In genomic region chr12:17366981-17367380, GRCm38 (mm10) we compare ENCODE assay signal across 9 mouse cellular contexts. TPM values are rescaled to one million over a fixed set of nuclear protein-coding genes. Genes with fewer than 3 reads are reported as not detected.
DNase-seq lines count a peak whose midpoint lies in the region; ATAC-seq lines count a peak whose summit lies in the region.
"Had no signal": no experiment of that assay in that cellular context is flagged by ENCODE, and none has a peak within 500 bp of the region (broad histone marks: within the 10 kb centered on the region; RNA-seq: fewer than 3 reads in every experiment).

No protein-coding gene starts in this region.

- H3K9me3 ChIP-seq in neural tube, embryonic 11.5 days (ENCODE audit: control insufficient read depth, low read length), result no peaks in the 10 kb centered on the region
- no peaks in the 10 kb centered on the region for H3K9me3 ChIP-seq in midbrain, embryonic 11.5 days (ENCODE audit: control insufficient read depth, low read length)

- WGBS in neural tube, embryonic 11.5 days, result 74% methylated on average over 5 of the region's 5 CpGs
- WGBS in midbrain, embryonic 11.5 days, result 76% methylated on average over 5 of the region's 5 CpGs

- DNase-seq in neural tube, embryonic 11.5 days (ENCODE audit: low spot score), result peak; percentile 64
- no peak for DNase-seq in neural tube, embryonic 10.5 days (ENCODE audit: extremely low spot score, low spot score)
- DNase-seq in embryo, embryonic 10.5 days (ENCODE audit: low spot score), result peak; percentile 54
- DNase-seq in heart, adult 11 months, result peak; percentile 93
- peak; percentile 67 for DNase-seq in kidney, adult 11 months
- DNase-seq in left cerebral cortex, postnatal 25 days (ENCODE audit: low spot score in 2 of 2), result peak; percentile 53 to 56
- peak; percentile 84 for DNase-seq in midbrain, embryonic 11.5 days (ENCODE audit: low spot score, missing footprints)
- DNase-seq in spleen, postnatal 36 days (ENCODE audit: low spot score in 2 of 2), result peak; percentile 29 to 31

- no peak overlapping the region for H3K27ac ChIP-seq in neural tube, embryonic 11.5 days (ENCODE audit: low read depth, low read length)
- no peak overlapping the region for H3K27ac ChIP-seq in midbrain, embryonic 11.5 days (ENCODE audit: low read depth, low read length)

- H3K36me3 ChIP-seq in neural tube, embryonic 11.5 days (ENCODE audit: control insufficient read depth, insufficient read depth, low read length), result peaks cover 24% of the 10 kb centered on the region
- H3K36me3 ChIP-seq in midbrain, embryonic 11.5 days (ENCODE audit: control insufficient read depth, insufficient read depth, low read length), result peaks cover 19% of the 10 kb centered on the region

- no peak overlapping the region for H3K9ac ChIP-seq in neural tube, embryonic 11.5 days (ENCODE audit: low read length)
- H3K9ac ChIP-seq in midbrain, embryonic 11.5 days (ENCODE audit: low read length), result no peak overlapping the region

- ATAC-seq in neural tube, embryonic 11.5 days (ENCODE audit: insufficient read depth, low FRiP score, low TSS enrichment), result 0 out of 2 replicates have a peak, but pooled peaks have one; percentile 60
- peak; percentile 30; the same call in 1 of the 2 replicates for ATAC-seq in midbrain, embryonic 11.5 days (ENCODE audit: low FRiP score)

- intact Hi-C loops in left cerebral cortex, postnatal 25 days (cut with DNase I), result loop anchor here (2.0 kb wide), 2 partner anchors 178 to 442 kb away; partner anchors contain the start of gene Odc1

- no peak overlapping the region for H3K4me2 ChIP-seq in neural tube, embryonic 11.5 days (ENCODE audit: low read depth)
- no peak overlapping the region for H3K4me2 ChIP-seq in midbrain, embryonic 11.5 days

- H3K4me3 ChIP-seq in neural tube, embryonic 11.5 days (ENCODE audit: low read depth, low read length), result no peak overlapping the region
- no peak overlapping the region for H3K4me3 ChIP-seq in midbrain, embryonic 11.5 days (ENCODE audit: low read depth, low read length)
- H3K4me3 ChIP-seq: myocyte had no signal

- H3K27me3 ChIP-seq in neural tube, embryonic 11.5 days (ENCODE audit: control insufficient read depth, insufficient read depth, low read length), result no peaks in the 10 kb centered on the region
- no peaks in the 10 kb centered on the region for H3K27me3 ChIP-seq in midbrain, embryonic 11.5 days (ENCODE audit: control insufficient read depth, insufficient read depth, low read length)

- no peaks in the 10 kb centered on the region for H3K4me1 ChIP-seq in neural tube, embryonic 11.5 days (ENCODE audit: control insufficient read depth, insufficient read depth, low read length)
- no peaks in the 10 kb centered on the region for H3K4me1 ChIP-seq in midbrain, embryonic 11.5 days (ENCODE audit: control insufficient read depth, insufficient read depth, low read length)

RNA-seq across cellular contexts. Expression of gene Nol10, which starts 18.7 kb away (rescaled TPM):
- polyA plus RNA-seq in neural tube, embryonic 11.5 days (2014; fragmentation: Nextera tagmentation; extraction: Ambion mirVana), result 31.8 and 33.6 TPM in 2 replicates
- 10 to 100 TPM; 20.3 to 21.4 TPM for total RNA-seq in left cerebral cortex, postnatal 25 days (2021)
- polyA plus RNA-seq in midbrain, embryonic 11.5 days (2014; fragmentation: Nextera tagmentation; extraction: Ambion mirVana), result 32.8 and 36.9 TPM in 2 replicates

RNA-seq across cellular contexts. Expression of gene Atp6v1c2, which starts 37.8 kb away (rescaled TPM):
- 0.19 and 0.27 TPM in 2 replicates for polyA plus RNA-seq in neural tube, embryonic 11.5 days (2014; fragmentation: Nextera tagmentation; extraction: Ambion mirVana)
- total RNA-seq in left cerebral cortex, postnatal 25 days (2021), result 1 to 10 TPM; 4.4 to 4.6 TPM
- polyA plus RNA-seq in midbrain, embryonic 11.5 days (2014; fragmentation: Nextera tagmentation; extraction: Ambion mirVana), result 0.37 and 0.65 TPM in 2 replicates
